Mouse (Mus musculus) lung, embryonic 14.5 days (tissue): ENCODE results near the gene Ptpn1. TPM values are rescaled to one million over a fixed set of nuclear protein-coding genes. Genes with fewer than 3 reads are reported as not detected.

ENCODE experiments used
- ATAC-seq: fragments of 200-750 bp; cut with Nextera tagmentation; 2 replicates; pipeline ENCODE4 v1.8.0; 2017; ENCODE audit warnings: mild to moderate bottlenecking, moderate TSS enrichment, moderate library complexity; ENCODE audit not compliant: insufficient read depth
- DNase-seq: peaks from one replicate; pipeline ENCODE4 v3.0.0-alpha.2; 2015
- H3K27ac ChIP-seq: fragments of 300-500 bp; sonication (generic); 2 replicates; pipeline ENCODE4 v1.5.1; 2014; ENCODE audit warnings: low read depth, mild to moderate bottlenecking, moderate library complexity
- H3K27me3 ChIP-seq: fragments of 300-500 bp; sonication (generic); 2 replicates; pipeline ENCODE4 v1.6.1; 2014; ENCODE audit warnings: low read length, control low read depth; ENCODE audit not compliant: insufficient read depth
- H3K36me3 ChIP-seq: fragments of 300-500 bp; sonication (generic); 2 replicates; pipeline ENCODE4 v1.6.1; 2014; ENCODE audit warnings: control low read depth; ENCODE audit not compliant: insufficient read depth
- H3K4me1 ChIP-seq: fragments of 300-500 bp; sonication (generic); 2 replicates; pipeline ENCODE4 v1.6.1; 2014; ENCODE audit warnings: antibody characterized with exemption, control low read depth; ENCODE audit not compliant: insufficient read depth
- H3K4me2 ChIP-seq: fragments of 300-500 bp; sonication (generic); 2 replicates; pipeline ENCODE4 v1.6.1; 2014; ENCODE audit warnings: mild to moderate bottlenecking
- H3K4me3 ChIP-seq: fragments of 300-500 bp; sonication (generic); 2 replicates; pipeline ENCODE4 v1.5.1; 2014; ENCODE audit warnings: low read depth, low read length
- H3K9ac ChIP-seq: fragments of 300-500 bp; sonication (generic); 2 replicates; pipeline ENCODE4 v1.6.1; 2014
- H3K9me3 ChIP-seq: fragments of 300-500 bp; sonication (generic); 2 replicates; pipeline ENCODE4 v1.6.1; 2016; ENCODE audit warnings: low read depth, low read length, control low read depth
- CTCF ChIP-seq: IDR thresholded peaks from 2 replicates; pipeline ENCODE4 v1.5.1; 2016; ENCODE audit warnings: antibody characterized with exemption, low read depth
- WGBS: fragments of 180-500 bp; shearing (Covaris S2); extraction: QIAGEN DNeasy Blood & Tissue Kit; methylation state at CpG from one replicate; pipeline ENCODE4 v1.1.7; 2014; 5-methylcytosine and 5-hydroxymethylcytosine counted together
- polyA plus RNA-seq: library from polyadenylated mRNA; unstranded; fragments of >200 nt; fragmentation: Nextera tagmentation; extraction: Ambion mirVana; gene quantifications from 2 replicates; pipeline ENCODE4 v1.2.1, GENCODE M21; 2014

Ptpn1 gene
- polyA plus RNA-seq, 1 experiment from 2014 or later: 59.3 TPM

DNA sequence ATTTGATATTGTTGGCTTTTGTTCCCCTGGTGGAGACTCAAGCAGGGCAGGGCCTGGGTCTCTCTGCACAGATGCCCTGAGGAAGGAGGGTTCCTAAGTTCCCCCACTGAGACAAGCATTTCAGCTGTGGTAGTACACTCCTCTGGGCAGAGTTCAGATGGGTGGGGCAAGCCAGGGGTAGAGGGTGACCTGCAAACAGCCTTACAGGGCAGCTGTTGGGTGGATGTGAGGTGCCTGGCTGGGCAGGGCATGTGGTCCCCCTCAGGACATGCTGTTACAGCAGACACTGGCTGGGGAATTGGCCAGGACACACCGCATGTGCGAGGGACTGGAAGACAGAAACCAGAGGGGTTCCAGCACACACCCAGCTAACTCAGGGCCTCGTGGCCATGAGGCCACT lies 73.1 kb downstream of the Ptpn1 start:
- H3K4me3 ChIP-seq: no peak overlapping the region
- no peak overlapping the region for H3K27ac ChIP-seq
- H3K9ac ChIP-seq: no peak overlapping the region
- WGBS: 86% methylated on average over 3 of the region's 3 CpGs
- H3K27me3 ChIP-seq: no peaks in the 10 kb centered on the region
- H3K36me3 ChIP-seq: no peaks in the 10 kb centered on the region
- H3K9me3 ChIP-seq: no peaks in the 10 kb centered on the region
- no peaks in the 10 kb centered on the region; the same call in 1 of the 2 replicates for H3K4me1 ChIP-seq
- no peak overlapping the region for H3K4me2 ChIP-seq
- ATAC-seq (no peak), DNase-seq (no peak)
- no peak for TF ChIP-seq CTCF

DNA sequence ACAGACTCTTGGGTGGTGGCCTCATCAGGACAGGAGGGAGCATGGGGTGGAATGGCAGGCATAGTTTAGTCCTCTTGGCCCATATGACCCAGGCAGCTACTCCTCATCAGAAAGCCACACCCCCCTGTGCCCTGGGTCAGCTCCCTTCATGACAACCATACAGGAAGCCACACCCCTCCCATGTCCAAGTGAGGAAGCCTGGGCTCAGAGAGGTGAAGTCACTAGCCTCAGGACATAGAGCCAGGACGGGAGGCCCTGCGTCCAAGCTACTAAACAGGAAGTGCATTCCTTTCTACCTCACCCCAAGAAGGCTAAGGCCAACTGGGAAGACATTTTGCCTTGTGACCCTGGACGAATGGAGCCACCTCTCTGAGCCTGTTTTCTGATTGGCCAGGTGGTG lies 73.8 kb downstream of the Ptpn1 start:
- no peaks in the 10 kb centered on the region for H3K36me3 ChIP-seq
- no peaks in the 10 kb centered on the region for H3K27me3 ChIP-seq
- H3K4me3 ChIP-seq: no peak overlapping the region
- no peaks in the 10 kb centered on the region for H3K9me3 ChIP-seq
- peaks cover 6% of the 10 kb centered on the region for H3K4me1 ChIP-seq
- WGBS: 32% methylated on average over 3 of the region's 3 CpGs
- no peak overlapping the region for H3K27ac ChIP-seq
- H3K9ac ChIP-seq: no peak overlapping the region
- DNase-seq: peak; percentile 48
- H3K4me2 ChIP-seq: no peak overlapping the region
- ATAC-seq: no peak
- TF ChIP-seq CTCF: no peak

DNA sequence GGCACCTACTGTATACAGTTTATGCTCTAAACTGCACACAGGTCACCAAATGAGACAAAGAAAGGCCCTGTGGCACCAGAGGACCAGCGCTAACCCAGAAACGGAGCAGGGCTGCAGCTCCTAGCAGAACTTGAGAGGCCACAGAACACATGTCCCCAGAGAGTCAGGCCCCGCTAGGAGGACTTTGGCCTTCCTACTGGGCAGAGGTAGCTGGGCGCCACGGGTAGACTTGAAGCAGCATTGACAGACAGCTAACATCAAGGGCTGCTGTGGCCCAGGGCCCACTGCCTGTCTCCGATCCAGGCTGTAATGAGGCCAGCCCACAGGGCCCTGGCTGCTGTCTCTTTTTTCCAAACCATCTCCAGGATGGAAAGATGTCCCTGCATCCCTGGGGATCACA lies 74.6 kb downstream of the Ptpn1 start:
- WGBS: 78% methylated on average over 6 of the region's 6 CpGs

DNA sequence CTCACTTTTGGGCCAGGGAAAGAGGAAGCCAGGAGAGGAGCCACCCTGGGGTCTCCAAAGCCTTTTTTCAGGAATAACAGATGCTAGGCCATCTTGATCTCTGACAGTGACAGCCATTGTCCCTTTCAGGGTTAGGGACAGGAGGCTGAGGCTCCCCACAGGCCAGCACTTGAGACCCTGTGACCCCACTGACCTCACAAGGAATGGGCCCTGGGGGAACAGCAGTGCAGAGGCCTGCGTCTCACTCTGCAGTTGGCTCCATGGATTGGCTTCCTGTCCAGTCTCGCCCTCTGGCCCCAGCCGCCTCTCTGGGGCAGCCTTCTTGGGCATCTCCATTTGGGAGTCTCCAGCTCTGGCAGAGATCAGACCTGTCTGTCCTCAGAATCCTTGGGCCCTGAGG lies 76.3 kb downstream of the Ptpn1 start:
- H3K27me3 ChIP-seq: no peaks in the 10 kb centered on the region
- H3K4me1 ChIP-seq: peaks cover 9% of the 10 kb centered on the region
- no peak overlapping the region for H3K27ac ChIP-seq
- no peaks in the 10 kb centered on the region for H3K36me3 ChIP-seq
- ATAC-seq (no peak), DNase-seq (no peak)
- 87% methylated on average over 3 of the region's 3 CpGs for WGBS
- no peak overlapping the region for H3K4me2 ChIP-seq
- no peak for TF ChIP-seq CTCF
- no peak overlapping the region for H3K4me3 ChIP-seq
- H3K9me3 ChIP-seq: no peaks in the 10 kb centered on the region
- no peak overlapping the region for H3K9ac ChIP-seq

More for the DNA sequence above, 74.6 kb downstream of the Ptpn1 start:
- no peak overlapping the region for H3K4me3 ChIP-seq
- H3K9me3 ChIP-seq: no peaks in the 10 kb centered on the region
- H3K27ac ChIP-seq: no peak overlapping the region
- no peak for ATAC-seq
- no peak for TF ChIP-seq CTCF
- H3K4me1 ChIP-seq: peaks cover 9% of the 10 kb centered on the region
- no peaks in the 10 kb centered on the region for H3K36me3 ChIP-seq
- H3K9ac ChIP-seq: no peak overlapping the region
- no peak for DNase-seq
- no peak overlapping the region for H3K4me2 ChIP-seq
- no peaks in the 10 kb centered on the region for H3K27me3 ChIP-seq

DNA sequence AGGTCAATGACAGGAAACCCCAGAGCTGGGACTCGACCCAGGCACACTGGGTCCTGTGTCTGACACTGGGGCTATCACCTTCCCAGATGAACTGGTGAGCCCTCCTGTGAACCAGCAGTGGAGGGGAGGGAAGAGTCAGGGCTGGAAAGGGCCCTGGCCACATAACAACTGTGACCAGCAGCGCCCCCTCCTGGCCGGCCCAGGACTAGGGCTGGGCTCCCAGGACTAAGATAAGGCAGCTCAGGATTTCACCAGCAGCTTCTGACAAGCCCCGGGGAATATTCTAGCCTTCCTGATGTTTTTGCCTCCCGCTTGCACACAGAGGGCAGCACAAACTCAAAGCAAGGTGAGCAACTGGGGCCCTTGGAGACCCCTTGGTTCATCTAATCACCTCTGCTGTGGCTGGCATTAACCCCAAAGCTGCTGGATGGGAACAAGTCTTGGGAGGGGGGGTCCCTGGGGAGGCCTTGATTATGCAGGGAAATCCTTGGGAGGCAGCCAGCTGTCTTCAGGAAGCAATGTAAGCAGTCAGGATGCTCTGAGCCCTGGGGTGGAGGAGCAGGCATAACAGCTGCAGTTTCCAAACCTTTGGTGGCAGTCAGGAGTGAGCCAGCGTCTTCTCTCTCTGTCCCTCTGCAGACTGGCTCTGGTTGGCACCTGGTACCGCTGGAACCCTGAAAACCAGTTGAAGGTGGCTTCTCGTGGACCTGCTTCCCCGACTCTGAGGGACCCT lies 78.2 kb downstream of the Ptpn1 start, which contains the start of gene Ripor3:
Gene Ripor3, minus strand, starts transcription at position 683 of the 733 bp plus-strand sequence.
- Histone ChIP-seq H3K36me3 (no peaks in the 10 kb centered on the region), H3K9ac (no peak within 1 kb of the TSS), H3K4me2 (no peak within 1 kb of the TSS), H3K27me3 (no peaks in the 10 kb centered on the region), H3K27ac (peak within 1 kb of the TSS; percentile 26; the same call in 1 of the 2 replicates), H3K4me3 (no peak within 1 kb of the TSS), H3K4me1 (peaks cover 9% of the 10 kb centered on the region), H3K9me3 (no peaks in the 10 kb centered on the region)
- ATAC-seq: peak; percentile 24; the same call in 1 of the 2 replicates
- 27% methylated on average over 9 of the region's 9 CpGs for WGBS
- TF ChIP-seq CTCF: peak; percentile 83
- peak; percentile 87 for DNase-seq

DNA sequence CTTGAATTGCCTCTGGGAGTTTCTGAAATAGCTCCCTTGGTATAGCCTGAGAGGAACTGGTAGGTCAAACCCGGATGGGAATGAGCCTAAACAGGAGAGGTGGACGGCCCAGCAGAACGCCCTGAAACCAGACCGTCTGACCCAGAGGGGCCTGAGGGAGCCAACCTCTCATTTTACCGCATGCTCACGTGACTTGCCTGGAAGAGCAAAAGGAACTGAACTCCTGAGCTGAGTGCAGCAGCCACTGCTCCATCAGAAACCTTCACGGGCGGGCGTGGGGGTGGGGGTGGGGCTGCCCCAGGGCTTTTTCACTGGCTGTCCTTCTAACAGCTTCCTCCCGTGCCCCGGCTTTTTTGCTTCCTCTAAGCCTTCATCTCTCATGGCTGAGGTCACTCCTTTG lies 79.0 kb downstream of the Ptpn1 start:
- no peak for DNase-seq

DNA sequence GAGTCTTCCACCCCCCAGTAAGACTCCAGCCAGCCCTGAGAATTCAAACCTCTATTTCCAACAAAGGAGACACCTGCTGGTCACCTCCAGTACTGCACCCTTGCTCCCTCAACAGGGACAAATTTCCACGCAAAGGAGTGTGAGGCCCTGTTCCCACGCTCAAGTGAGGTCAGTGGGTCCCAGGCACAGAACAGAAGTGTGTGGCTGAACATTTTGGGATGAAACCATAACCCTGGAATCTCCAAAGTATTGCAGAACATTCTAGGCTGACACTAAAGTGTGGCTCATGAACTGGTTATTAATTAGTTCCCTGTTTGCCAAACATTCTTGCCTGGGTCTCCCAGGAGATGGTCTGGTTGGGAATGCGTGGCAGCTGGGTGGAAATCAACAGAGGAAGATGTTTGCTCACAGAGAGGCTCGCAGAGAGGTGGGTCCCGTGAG lies 85.1 kb downstream of the Ptpn1 start:
- Histone ChIP-seq H3K27ac (peak overlapping the region; percentile 67; the same call in 1 of the 2 replicates), H3K4me3 (no peak overlapping the region), H3K4me1 (peaks cover 15% of the 10 kb centered on the region), H3K27me3 (no peaks in the 10 kb centered on the region), H3K9me3 (no peaks in the 10 kb centered on the region), H3K36me3 (no peaks in the 10 kb centered on the region), H3K9ac (no peak overlapping the region), H3K4me2 (no peak overlapping the region)
- TF ChIP-seq CTCF: peak; percentile 92
- ATAC-seq (no peak), DNase-seq (peak; percentile 87)
- WGBS: 18% methylated on average over 5 of the region's 5 CpGs

More for the DNA sequence above, 79.0 kb downstream of the Ptpn1 start:
- TF ChIP-seq CTCF: no peak
- Histone ChIP-seq H3K4me3 (no peak overlapping the region), H3K9me3 (no peaks in the 10 kb centered on the region), H3K36me3 (no peaks in the 10 kb centered on the region), H3K27ac (peak overlapping the region; percentile 26; the same call in 1 of the 2 replicates), H3K9ac (no peak overlapping the region), H3K4me2 (no peak overlapping the region), H3K4me1 (peaks cover 9% of the 10 kb centered on the region), H3K27me3 (no peaks in the 10 kb centered on the region)
- ATAC-seq: no peak
- WGBS: 27% methylated on average over 11 of the region's 11 CpGs
